Mouse (Mus musculus): ENCODE results near the gene Cubn.

Gene Cubn

GRCm38 (mm10) chr2:13480744-13481143, 10.9 kb downstream of the Cubn start:
- DNase-seq = no peak

GRCm38 (mm10) chr2:13479165-13479564, 12.4 kb downstream of the Cubn start:
- no peak for DNase-seq

- no peak for DNase-seq
Measured at GRCm38 (mm10) chr2:13470108-13470507, 21.5 kb downstream of the Cubn start.

GRCm38 (mm10) chr2:13469641-13470040, 22.0 kb downstream of the Cubn start:
- DNase-seq = no peak

GRCm38 (mm10) chr2:13466685-13467084, 24.9 kb downstream of the Cubn start:
- no peak for DNase-seq

GRCm38 (mm10) chr2:13458088-13458487, 33.5 kb downstream of the Cubn start:
- DNase-seq = no peak

GRCm38 (mm10) chr2:13456821-13457220, 34.8 kb downstream of the Cubn start:
- no peak for DNase-seq

GRCm38 (mm10) chr2:13451495-13452491, 39.8 kb downstream of the Cubn start:
- DNase-seq = no peak

GRCm38 (mm10) chr2:13450895-13451294, 40.7 kb downstream of the Cubn start:
- no peak for DNase-seq

GRCm38 (mm10) chr2:13450470-13450869, 41.1 kb downstream of the Cubn start:
- no peak for DNase-seq

- no peak for DNase-seq
Measured at GRCm38 (mm10) chr2:13445156-13445555, 46.5 kb downstream of the Cubn start.

- DNase-seq = no peak
Measured at GRCm38 (mm10) chr2:13438983-13439382, 52.6 kb downstream of the Cubn start.

- DNase-seq = no peak
Measured at GRCm38 (mm10) chr2:13438275-13438845, 53.3 kb downstream of the Cubn start.

- DNase-seq = no peak
Measured at GRCm38 (mm10) chr2:13432002-13432401, 59.6 kb downstream of the Cubn start.

GRCm38 (mm10) chr2:13421974-13422760, 69.4 kb downstream of the Cubn start:
- DNase-seq = no peak

- no peak for DNase-seq
Measured at GRCm38 (mm10) chr2:13416765-13417524, 74.7 kb downstream of the Cubn start.

GRCm38 (mm10) chr2:13413520-13414178, 78.0 kb downstream of the Cubn start:
- no peak for DNase-seq

- DNase-seq = no peak
Measured at GRCm38 (mm10) chr2:13410660-13411059, 81.0 kb downstream of the Cubn start.

- DNase-seq = no peak
Measured at GRCm38 (mm10) chr2:13409767-13410519, 81.7 kb downstream of the Cubn start.

- DNase-seq = no peak
Measured at GRCm38 (mm10) chr2:13408333-13408732, 83.3 kb downstream of the Cubn start.

GRCm38 (mm10) chr2:13407698-13408097, 83.9 kb downstream of the Cubn start:
- DNase-seq = no peak
